Mouse (Mus musculus): ENCODE results near the gene Ccnd2.

- TF ChIP-seq CTCF (IDR thresholded peaks at IDR 0.05; ENCODE audit: low read depth): no peak
- TF ChIP-seq EP300 (IDR thresholded peaks at IDR 0.05; ENCODE audit: low read depth): no peak
Measured at GRCm38 (mm10) chr6:127081820-127082219, 70.2 kb downstream of the Ccnd2 start.

Data from heart, postnatal 0 days (tissue).